Mouse (Mus musculus) heart, adult 2 months (tissue): ENCODE measurements around the gene Mrpl18. TPM values are rescaled to one million over a fixed set of nuclear protein-coding genes. Genes with fewer than 3 reads are reported as not detected.
"Not testable (repeated sequence)": the region's sequence is repeated elsewhere in the genome, so short reads cannot be mapped to it uniquely, and the experiment has no call there.

Source experiments
- DNase-seq, 2 experiments: peaks; one replicate each; pipeline ENCODE4 v3.0.0; 2021
- H3K27ac ChIP-seq: fragments of 200-600 bp; 2 replicates; pipeline ENCODE4 v1.8.1; 2022
- H3K27me3 ChIP-seq: fragments of 200-500 bp; 2 replicates; pipeline ENCODE4 v1.6.1; 2012; ENCODE audit warnings: mild to moderate bottlenecking, low read length, inconsistent platforms, mixed read lengths; ENCODE audit not compliant: control insufficient read depth, insufficient read depth
- H3K36me3 ChIP-seq: fragments of 200-500 bp; 2 replicates; pipeline ENCODE4 v1.6.1; 2012; ENCODE audit warnings: low read length, inconsistent platforms; ENCODE audit not compliant: control insufficient read depth, insufficient read depth
- H3K4me1 ChIP-seq: fragments of 200-500 bp; 2 replicates; pipeline ENCODE4 v1.6.1; 2011; ENCODE audit warnings: low read length; ENCODE audit not compliant: control insufficient read depth, insufficient read depth
- H3K4me3 ChIP-seq: fragments of 200-600 bp; 2 replicates; pipeline ENCODE4 v1.8.1; 2022
- H3K79me2 ChIP-seq: fragments of 200-500 bp; replicated peaks from 2 replicates; pipeline ENCODE4 v1.6.1; 2012; ENCODE audit warnings: mild to moderate bottlenecking, inconsistent platforms, low read length, moderate library complexity, mixed read lengths; ENCODE audit not compliant: control insufficient read depth, insufficient read depth
- H3K9ac ChIP-seq: fragments of 200-500 bp; 2 replicates; pipeline ENCODE4 v1.6.1; 2012; ENCODE audit warnings: low read depth, mild to moderate bottlenecking, control low read depth, inconsistent platforms, low read length, mixed read lengths
- CTCF ChIP-seq: fragments of 200-600 bp; IDR thresholded peaks from 2 replicates; pipeline ENCODE4 v1.8.1; 2022; ENCODE audit warnings: antibody characterized with exemption, mild to moderate bottlenecking, moderate library complexity
- EP300 ChIP-seq: fragments of 200-500 bp; IDR thresholded peaks from 2 replicates; pipeline ENCODE4 v1.6.1; 2011; ENCODE audit warnings: low read depth, low read length, control low read depth; ENCODE audit not compliant: insufficient read depth
- POLR2A ChIP-seq: fragments of 200-500 bp; IDR thresholded peaks from 2 replicates; pipeline ENCODE4 v1.6.1; 2011; ENCODE audit warnings: mild to moderate bottlenecking, low read depth, low read length, control low read depth; ENCODE audit not compliant: insufficient read depth
- WGBS: fragments of 180-500 bp; shearing (Covaris S2); methylation state at CpG from one replicate; pipeline ENCODE4 v1.1.7; 2018; 5-methylcytosine and 5-hydroxymethylcytosine counted together
- intact Hi-C: fragments of 180-260 bp; cut with DNase I; formaldehyde crosslinking; loops from one replicate; pipeline ENCODE4 v1.15.1; 2025
- long read RNA-seq: library from polyadenylated mRNA; stranded (forward); transcript quantifications from one replicate; pipeline ENCODE4 v2.0.0, GENCODE M21; 2021
- polyA plus RNA-seq: library from polyadenylated mRNA; depleted of rRNA; stranded (reverse); fragments of >200 nt; gene quantifications from 2 replicates; pipeline ENCODE4 v1.2.3, GENCODE M21; 2012; rRNA removed
- total RNA-seq, 2 experiments: library from RNA; stranded (reverse); gene quantifications; 2 replicates each; pipeline ENCODE4 v1.2.3; 2021

Mrpl18 gene
- total RNA-seq (100 to 1,000 TPM; 151 to 160 TPM), polyA plus RNA-seq (65.1 and 78.1 TPM in 2 replicates)
- long read RNA-seq, transcript Mrpl18-201 (4 exons, 1,219 nt) = major isoform, 135 of 141 reads
- long read RNA-seq, partial matches to known transcripts = 2 of 141 reads
- long read RNA-seq, other reads (novel, unspliced or antisense) = 4 of 141 reads

DNA sequence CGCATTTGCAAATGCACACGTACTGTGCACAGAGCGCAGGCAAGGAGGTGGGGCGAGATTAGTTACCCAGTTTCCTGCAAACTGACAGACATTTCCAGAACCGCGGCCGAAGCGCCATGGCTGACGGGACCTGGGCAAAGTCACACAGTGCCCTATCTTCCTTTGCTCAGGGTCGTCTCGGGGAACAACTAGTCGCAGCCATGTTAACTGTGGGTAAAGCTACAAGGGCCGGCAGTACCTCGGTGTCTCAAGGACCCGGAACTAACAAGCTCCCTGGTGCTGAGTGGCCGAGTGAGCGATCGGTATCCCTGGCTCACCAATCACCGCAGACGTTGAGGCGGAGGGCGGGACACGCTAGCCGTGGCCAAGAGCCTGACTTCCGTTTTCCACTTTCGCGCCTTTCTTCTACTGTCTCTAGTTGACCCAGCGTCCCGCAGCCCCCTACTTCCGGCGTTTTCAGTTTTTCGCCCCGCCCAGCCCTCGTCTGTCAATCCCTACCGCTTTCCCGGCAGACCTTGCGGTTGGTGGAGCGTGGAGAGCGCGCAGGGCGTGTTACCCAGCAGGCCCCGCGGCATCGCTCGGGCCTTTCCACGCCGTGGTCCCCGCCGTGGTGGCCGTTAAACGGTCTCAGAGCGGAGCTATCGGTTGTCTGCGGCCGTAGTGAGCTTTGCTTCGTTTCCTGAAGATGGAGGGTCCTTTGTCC, at the start of gene Mrpl18:
Gene Mrpl18 (minus strand): TSS at position 465 of the 703 bp plus-strand sequence.
- intact Hi-C loops = loop anchor here (2.0 to 5.0 kb wide), 3 partner anchors 46 to 95 kb away; partner anchors contain the start of gene Acat2
- Histone ChIP-seq H3K9ac (peak within 1 kb of the TSS; percentile 91), H3K4me3 (peak within 1 kb of the TSS; percentile 86), H3K36me3 (peaks cover 7% of the 10 kb centered on the region), H3K27me3 (no peaks in the 10 kb centered on the region), H3K27ac (peak within 1 kb of the TSS; percentile 93), H3K4me1 (peaks cover 2% of the 10 kb centered on the region; the same call in 1 of the 2 replicates), H3K79me2 (no peaks in the 10 kb centered on the region)
- TF ChIP-seq EP300 = peak; percentile 17; the same call in 1 of the 2 replicates
- no peak for TF ChIP-seq CTCF
- peak; percentile 75 for TF ChIP-seq POLR2A
- peak; percentile 97 to 99 for DNase-seq
- under 1% methylated on average over 56 of the region's 56 CpGs for WGBS

DNA sequence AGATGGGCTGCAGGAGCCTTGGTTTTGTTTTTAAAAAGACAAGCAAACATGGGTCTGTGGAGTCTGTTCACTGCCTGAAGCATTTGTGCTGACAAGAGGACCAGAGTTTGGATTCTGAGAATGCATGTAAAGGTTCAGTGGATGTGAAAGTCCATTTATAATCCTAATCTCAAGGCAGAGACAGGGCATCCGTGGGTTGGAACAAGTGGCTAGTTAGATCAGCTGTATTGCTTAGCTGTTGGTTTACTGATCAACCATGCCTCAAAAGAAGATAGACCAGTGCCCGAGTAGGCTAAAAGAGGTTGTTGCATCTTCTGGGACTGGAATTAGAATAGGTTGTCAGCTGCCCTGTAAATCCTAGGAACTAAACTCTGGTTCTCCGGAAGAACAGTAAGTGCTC, 47.3 kb upstream of the Mrpl18 start:
- intact Hi-C loops = loop anchor here (5.0 kb wide), 1 partner anchor 46 kb away; the partner anchor contains the start of genes Mrpl18 and Tcp1
- no peak overlapping the region for H3K4me3 ChIP-seq
- H3K27ac ChIP-seq = no peak overlapping the region

GRCm38 (mm10) chr17:12960331-12960873, 44.3 kb upstream of the Mrpl18 start, which contains the start of gene Acat2:
Acat2 (minus strand) TSS chr17:12960747.
- Histone ChIP-seq H3K4me3 (peak within 1 kb of the TSS; percentile 89), H3K9ac (peak within 1 kb of the TSS; percentile 78), H3K4me1 (peaks cover 3% of the 10 kb centered on the region; the same call in 1 of the 2 replicates), H3K27ac (peak within 1 kb of the TSS; percentile 86), H3K79me2 (no peaks in the 10 kb centered on the region), H3K27me3 (no peaks in the 10 kb centered on the region), H3K36me3 (no peaks in the 10 kb centered on the region)
- WGBS = under 1% methylated on average over 42 of the region's 42 CpGs
- peak; percentile 93 to 94 for DNase-seq
- intact Hi-C loops = loop anchor here (1.0 to 5.0 kb wide), 3 partner anchors 32 to 49 kb away; partner anchors contain the start of genes Mrpl18 and Tcp1
- TF ChIP-seq CTCF = no peak
- peak; percentile 96 for TF ChIP-seq POLR2A
- TF ChIP-seq EP300 = no peak

More for the DNA sequence above, 47.3 kb upstream of the Mrpl18 start:
- 69% methylated on average over 3 of the region's 3 CpGs for WGBS
- Histone ChIP-seq H3K9ac (no peak overlapping the region), H3K36me3 (no peaks in the 10 kb centered on the region), H3K79me2 (no peaks in the 10 kb centered on the region), H3K27me3 (no peaks in the 10 kb centered on the region), H3K4me1 (peaks cover 3% of the 10 kb centered on the region; the same call in 1 of the 2 replicates)
- TF ChIP-seq CTCF (no peak), POLR2A (no peak), EP300 (no peak)
- DNase-seq = no peak

- H3K9ac ChIP-seq, H3K27ac ChIP-seq, intact Hi-C loops, H3K27me3 ChIP-seq, H3K4me3 ChIP-seq, H3K4me1 ChIP-seq, DNase-seq, H3K36me3 ChIP-seq, H3K79me2 ChIP-seq: not testable (repeated sequence)
- WGBS = 45% methylated on average over 2 of the region's 2 CpGs
These were observed 43.2 kb upstream of the Mrpl18 start for GRCm38 (mm10) chr17:12959377-12959776.

GRCm38 (mm10) chr17:12956664-12957063, 40.5 kb upstream of the Mrpl18 start:
- 86% methylated on average over 8 of the region's 8 CpGs for WGBS
- TF ChIP-seq EP300 (no peak), POLR2A (no peak), CTCF (no peak)
- Histone ChIP-seq H3K27me3 (no peaks in the 10 kb centered on the region), H3K27ac (no peak overlapping the region), H3K4me3 (no peak overlapping the region), H3K4me1 (peaks cover 3% of the 10 kb centered on the region; the same call in 1 of the 2 replicates), H3K36me3 (no peaks in the 10 kb centered on the region), H3K9ac (no peak overlapping the region), H3K79me2 (no peaks in the 10 kb centered on the region)
- DNase-seq = no peak
- intact Hi-C loops = no loop called here
